Mouse (Mus musculus) lung, embryonic 14.5 days (tissue): ENCODE measurements at regions not wholly inside any gene's neighbourhood (a gene's known extent, or its start where the extent isn't known, plus 50 kb on each side); places are given as distances from the start of the nearest gene placed in this dataset.
A peak's percentile ranks its signal among the peaks of the same experiment; 100 is the strongest.

Experiments
- ATAC-seq: fragments of 200-750 bp; cut with Nextera tagmentation; 2 replicates; pipeline ENCODE4 v1.8.0; 2017; ENCODE audit warnings: mild to moderate bottlenecking, moderate TSS enrichment, moderate library complexity; ENCODE audit not compliant: insufficient read depth
- DNase-seq: peaks from one replicate; pipeline ENCODE4 v3.0.0-alpha.2; 2015
- H3K27ac ChIP-seq: fragments of 300-500 bp; sonication (generic); 2 replicates; pipeline ENCODE4 v1.5.1; 2014; ENCODE audit warnings: low read depth, mild to moderate bottlenecking, moderate library complexity
- H3K27me3 ChIP-seq: fragments of 300-500 bp; sonication (generic); 2 replicates; pipeline ENCODE4 v1.6.1; 2014; ENCODE audit warnings: low read length, control low read depth; ENCODE audit not compliant: insufficient read depth
- H3K36me3 ChIP-seq: fragments of 300-500 bp; sonication (generic); 2 replicates; pipeline ENCODE4 v1.6.1; 2014; ENCODE audit warnings: control low read depth; ENCODE audit not compliant: insufficient read depth
- H3K4me1 ChIP-seq: fragments of 300-500 bp; sonication (generic); 2 replicates; pipeline ENCODE4 v1.6.1; 2014; ENCODE audit warnings: antibody characterized with exemption, control low read depth; ENCODE audit not compliant: insufficient read depth
- H3K4me2 ChIP-seq: fragments of 300-500 bp; sonication (generic); 2 replicates; pipeline ENCODE4 v1.6.1; 2014; ENCODE audit warnings: mild to moderate bottlenecking
- H3K4me3 ChIP-seq: fragments of 300-500 bp; sonication (generic); 2 replicates; pipeline ENCODE4 v1.5.1; 2014; ENCODE audit warnings: low read depth, low read length
- H3K9ac ChIP-seq: fragments of 300-500 bp; sonication (generic); 2 replicates; pipeline ENCODE4 v1.6.1; 2014
- H3K9me3 ChIP-seq: fragments of 300-500 bp; sonication (generic); 2 replicates; pipeline ENCODE4 v1.6.1; 2016; ENCODE audit warnings: low read depth, low read length, control low read depth
- CTCF ChIP-seq: IDR thresholded peaks from 2 replicates; pipeline ENCODE4 v1.5.1; 2016; ENCODE audit warnings: antibody characterized with exemption, low read depth
- WGBS: fragments of 180-500 bp; shearing (Covaris S2); extraction: QIAGEN DNeasy Blood & Tissue Kit; methylation state at CpG from one replicate; pipeline ENCODE4 v1.1.7; 2014; 5-methylcytosine and 5-hydroxymethylcytosine counted together

DNA sequence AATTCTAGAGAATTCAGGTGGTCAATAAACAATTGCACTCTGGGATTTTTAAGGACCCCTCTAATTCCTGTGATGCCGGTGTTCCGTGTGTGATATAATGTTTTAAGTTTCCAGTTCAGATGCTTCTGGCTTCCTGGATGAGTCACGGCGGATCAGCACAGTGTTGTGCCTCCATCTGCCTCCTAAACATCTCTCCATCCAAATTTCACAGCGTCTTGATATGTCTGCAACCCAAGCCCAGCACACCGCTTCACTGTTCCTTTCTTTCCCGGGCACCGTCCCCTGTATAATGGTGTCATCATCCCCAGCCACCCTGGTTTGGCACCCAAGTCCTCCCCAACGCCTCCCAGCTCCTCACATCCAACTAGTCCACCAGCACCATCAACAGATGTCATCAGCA is 114.0 kb upstream of the 1700016C15Rik start:
- H3K4me2 ChIP-seq, result no peak overlapping the region
- no peak for TF ChIP-seq CTCF
- no peak for ATAC-seq
- H3K27me3 ChIP-seq, result no peaks in the 10 kb centered on the region
- peaks cover 6% of the 10 kb centered on the region; the same call in 1 of the 2 replicates for H3K4me1 ChIP-seq
- H3K9ac ChIP-seq, result no peak overlapping the region
- H3K27ac ChIP-seq, result no peak overlapping the region
- H3K4me3 ChIP-seq, result no peak overlapping the region
- DNase-seq, result no peak
- 88% methylated on average over 9 of the region's 9 CpGs for WGBS
- H3K9me3 ChIP-seq, result no peaks in the 10 kb centered on the region
- no peaks in the 10 kb centered on the region for H3K36me3 ChIP-seq

DNA sequence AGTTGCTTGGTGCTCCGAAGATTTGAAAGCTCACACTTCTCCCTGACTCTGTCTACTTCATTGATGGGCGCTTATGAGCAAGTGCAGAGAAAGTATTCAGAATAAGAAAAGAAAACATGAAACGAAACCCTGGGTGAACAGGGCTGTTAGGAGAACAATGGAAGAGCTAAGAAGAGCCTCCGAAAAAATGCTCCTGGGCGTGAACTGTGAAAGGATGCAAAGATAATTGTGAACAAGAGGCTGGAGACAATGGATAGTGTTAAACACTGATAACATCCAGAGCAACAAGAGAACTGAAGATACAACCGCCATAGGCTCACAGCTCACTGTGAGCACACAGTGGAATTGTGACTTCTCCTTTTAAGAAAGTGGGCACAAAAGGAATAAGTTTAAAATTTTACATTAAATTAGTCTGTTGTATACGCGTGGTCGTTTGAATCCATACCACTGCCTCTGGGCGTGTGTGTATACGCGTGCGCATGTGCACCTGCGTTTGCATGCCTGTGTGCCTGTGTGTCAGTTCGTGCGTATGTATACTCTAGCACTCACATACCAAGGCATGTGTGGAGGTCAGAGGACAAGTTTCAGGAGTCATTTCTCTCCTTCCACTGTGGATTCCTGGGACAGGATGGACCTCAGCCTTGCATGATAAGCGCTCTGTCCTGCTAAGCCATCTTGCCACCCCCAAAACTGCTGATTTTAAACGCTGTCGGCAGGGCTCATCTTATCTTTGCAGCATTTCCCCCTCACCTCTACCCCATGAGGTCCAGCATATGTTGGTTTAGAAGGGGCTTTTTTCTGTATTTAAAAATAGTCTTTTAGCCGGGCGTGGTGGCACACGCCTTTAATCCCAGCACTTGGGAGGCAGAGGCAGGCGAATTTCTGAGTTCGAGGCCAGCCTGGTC is 113.0 kb upstream of the 1700016C15Rik start:
- ATAC-seq, result no peak
- WGBS, result 80% methylated on average over 24 of the region's 24 CpGs

DNA sequence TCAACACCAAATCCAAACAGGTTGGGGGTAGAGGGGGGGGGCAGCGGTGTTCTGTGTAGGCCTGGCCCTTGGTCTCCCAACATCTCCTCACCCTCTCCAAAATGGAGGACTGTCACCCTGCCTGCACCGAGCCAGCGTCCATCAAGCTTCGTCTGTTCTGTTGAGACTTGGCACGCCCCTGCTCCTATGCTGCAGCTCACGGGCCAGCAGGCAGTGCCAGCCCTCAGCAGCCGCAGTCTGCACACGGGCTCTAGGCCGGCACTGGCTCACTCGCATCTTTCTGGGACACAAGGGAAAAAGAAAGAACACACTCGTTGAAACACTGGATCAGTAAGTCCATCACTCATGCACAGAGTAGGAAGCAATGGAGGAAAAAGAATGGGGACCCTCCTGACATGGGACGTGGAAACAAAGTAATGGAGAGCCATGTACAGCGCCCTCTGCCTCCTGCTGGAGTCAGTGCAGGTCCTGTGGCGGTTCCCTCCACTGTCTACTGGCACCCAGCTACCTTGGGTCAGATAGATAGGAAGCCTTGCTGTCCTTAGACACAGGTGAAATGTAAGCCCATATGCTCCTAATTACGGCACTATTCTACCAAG is 109.0 kb upstream of the 1700016C15Rik start:
- Histone ChIP-seq H3K27me3 (no peaks in the 10 kb centered on the region), H3K4me3 (no peak overlapping the region), H3K9me3 (no peaks in the 10 kb centered on the region), H3K9ac (no peak overlapping the region), H3K27ac (no peak overlapping the region), H3K4me1 (no peaks in the 10 kb centered on the region), H3K36me3 (no peaks in the 10 kb centered on the region), H3K4me2 (no peak overlapping the region)
- ATAC-seq, result no peak
- TF ChIP-seq CTCF, result 0 out of 2 replicates have a peak, but pooled peaks have one; percentile 17
- no peak for DNase-seq
- WGBS, result 80% methylated on average over 15 of the region's 15 CpGs

More for the DNA sequence above, 113.0 kb upstream of the 1700016C15Rik start:
- no peak overlapping the region for H3K4me2 ChIP-seq
- H3K4me3 ChIP-seq, result no peak overlapping the region
- H3K9ac ChIP-seq, result no peak overlapping the region
- no peaks in the 10 kb centered on the region for H3K9me3 ChIP-seq
- H3K27me3 ChIP-seq, result no peaks in the 10 kb centered on the region
- DNase-seq, result no peak
- H3K36me3 ChIP-seq, result no peaks in the 10 kb centered on the region
- peaks cover 6% of the 10 kb centered on the region; the same call in 1 of the 2 replicates for H3K4me1 ChIP-seq
- no peak overlapping the region for H3K27ac ChIP-seq
- TF ChIP-seq CTCF, result no peak

DNA sequence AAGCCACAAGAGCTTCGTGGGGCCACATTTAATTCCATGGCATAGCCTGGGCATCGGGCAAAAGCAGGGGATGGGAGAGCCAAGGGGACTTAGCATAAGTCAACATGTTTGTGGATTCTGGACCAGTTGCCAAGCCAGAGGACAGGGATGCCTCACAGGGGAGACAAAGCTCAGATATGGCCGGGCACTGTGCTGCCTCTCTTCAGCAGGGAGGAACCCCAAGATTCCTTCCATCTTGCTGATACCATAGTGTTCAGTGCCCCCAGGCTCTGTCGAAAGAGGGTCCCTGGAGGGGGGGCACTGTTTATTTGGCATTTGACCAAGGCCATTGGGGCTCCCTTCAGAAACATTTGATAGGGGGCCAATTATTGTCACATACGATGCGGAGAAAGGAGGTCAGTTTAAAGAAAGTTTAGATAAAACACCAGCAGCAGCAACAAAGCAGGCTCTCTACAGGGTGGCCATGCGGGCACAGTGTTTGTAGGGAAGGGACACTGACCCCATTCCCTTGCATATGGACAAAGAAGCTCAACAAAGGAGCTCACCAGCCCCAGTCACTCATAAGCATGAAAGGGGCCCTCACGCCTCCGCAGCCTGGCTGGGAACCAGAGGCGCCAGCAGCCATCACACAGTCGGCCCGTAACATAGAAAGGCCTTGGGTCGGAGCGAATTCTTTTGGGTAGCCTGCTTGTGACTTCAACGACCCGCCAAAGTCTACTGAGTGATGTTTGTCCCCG is 107.6 kb upstream of the 1700016C15Rik start:
- H3K36me3 ChIP-seq, result no peaks in the 10 kb centered on the region
- no peak overlapping the region for H3K9ac ChIP-seq
- no peak for DNase-seq
- no peaks in the 10 kb centered on the region for H3K4me1 ChIP-seq
- no peak overlapping the region for H3K4me2 ChIP-seq
- TF ChIP-seq CTCF, result no peak
- WGBS, result 79% methylated on average over 17 of the region's 17 CpGs
- no peak overlapping the region for H3K4me3 ChIP-seq
- no peaks in the 10 kb centered on the region for H3K9me3 ChIP-seq
- no peak for ATAC-seq
- H3K27me3 ChIP-seq, result no peaks in the 10 kb centered on the region
- H3K27ac ChIP-seq, result no peak overlapping the region

DNA sequence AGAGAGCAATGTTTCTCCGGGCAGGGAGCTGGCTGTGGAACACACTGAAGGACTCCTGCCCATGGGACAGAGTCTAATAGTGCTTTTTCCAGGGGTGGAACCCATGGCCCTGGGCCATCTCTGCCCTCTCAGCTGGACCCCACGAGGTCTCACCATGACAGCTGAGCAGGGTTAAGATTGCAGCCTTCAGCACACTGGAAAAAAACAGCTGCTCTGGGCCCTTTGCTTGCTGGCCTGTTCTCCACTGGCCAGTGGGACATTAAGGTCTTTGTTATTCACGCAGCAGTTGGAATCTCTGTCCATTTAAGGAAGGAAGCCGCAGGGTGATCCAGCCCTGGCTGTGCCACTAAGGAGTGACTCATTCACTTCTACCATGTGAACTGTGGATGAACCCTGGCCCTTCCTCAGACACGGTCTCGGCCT is 106.3 kb upstream of the 1700016C15Rik start:
- Histone ChIP-seq H3K9me3 (no peaks in the 10 kb centered on the region), H3K27me3 (no peaks in the 10 kb centered on the region), H3K27ac (peak overlapping the region; percentile 43; the same call in 1 of the 2 replicates), H3K36me3 (no peaks in the 10 kb centered on the region), H3K4me2 (no peak overlapping the region), H3K9ac (no peak overlapping the region), H3K4me1 (no peaks in the 10 kb centered on the region), H3K4me3 (no peak overlapping the region)
- 28% methylated on average over 6 of the region's 6 CpGs for WGBS
- ATAC-seq, result peak; percentile 91
- TF ChIP-seq CTCF, result no peak
- DNase-seq, result peak; percentile 64

DNA sequence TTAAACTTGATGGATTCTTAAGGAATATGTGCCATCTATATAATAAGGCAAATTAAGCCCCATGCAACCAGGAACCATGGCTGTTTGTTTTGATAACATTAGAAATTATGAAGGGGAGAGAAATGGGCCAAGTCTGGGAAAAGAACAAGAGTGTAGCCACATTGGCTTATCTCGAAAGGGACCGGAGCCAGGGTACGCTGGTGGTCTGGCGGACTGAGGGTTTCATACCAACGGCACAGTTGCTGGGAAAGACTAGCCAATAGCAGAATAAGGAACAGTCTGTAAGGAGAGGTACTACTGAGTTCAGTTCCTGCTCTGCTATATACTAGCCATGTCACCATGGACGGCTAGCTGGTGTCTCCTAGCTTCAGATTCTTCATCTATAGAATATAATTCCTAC is 105.9 kb upstream of the 1700016C15Rik start:
- no peak overlapping the region; the same call in 1 of the 2 replicates for H3K27ac ChIP-seq
- no peak overlapping the region for H3K4me2 ChIP-seq
- no peaks in the 10 kb centered on the region for H3K9me3 ChIP-seq
- DNase-seq, result no peak
- no peak overlapping the region for H3K4me3 ChIP-seq
- no peak for ATAC-seq
- H3K4me1 ChIP-seq, result no peaks in the 10 kb centered on the region
- H3K27me3 ChIP-seq, result no peaks in the 10 kb centered on the region
- TF ChIP-seq CTCF, result no peak
- H3K9ac ChIP-seq, result no peak overlapping the region
- 70% methylated on average over 6 of the region's 6 CpGs for WGBS
- no peaks in the 10 kb centered on the region for H3K36me3 ChIP-seq

DNA sequence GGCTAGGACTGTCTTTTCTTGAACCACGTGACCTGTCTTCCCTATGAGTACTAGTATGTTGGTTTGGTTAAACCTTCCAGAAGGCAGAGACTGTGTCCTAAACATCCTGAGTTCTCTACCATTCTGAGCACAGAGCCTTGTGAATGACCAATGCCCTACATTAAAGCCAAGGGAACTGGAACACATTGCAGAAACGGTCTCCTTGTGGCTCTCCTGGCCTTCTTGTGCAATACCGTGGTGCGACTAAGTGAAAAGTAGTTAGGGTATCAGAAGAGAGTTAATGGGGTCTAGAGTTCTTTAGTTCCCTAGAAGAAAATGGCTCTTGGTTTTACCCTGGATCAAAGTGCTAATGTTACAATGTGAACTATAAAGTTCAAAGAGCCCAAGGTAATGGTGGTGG is 101.8 kb upstream of the 1700016C15Rik start:
- Histone ChIP-seq H3K4me2 (no peak overlapping the region), H3K36me3 (no peaks in the 10 kb centered on the region), H3K4me3 (no peak overlapping the region), H3K9ac (no peak overlapping the region), H3K27me3 (no peaks in the 10 kb centered on the region), H3K27ac (no peak overlapping the region), H3K9me3 (no peaks in the 10 kb centered on the region), H3K4me1 (no peaks in the 10 kb centered on the region)
- WGBS, result 93% methylated on average over 4 of the region's 4 CpGs
- ATAC-seq (no peak), DNase-seq (no peak)
- no peak for TF ChIP-seq CTCF
